Mouse (Mus musculus) CH12.LX (cell line): Measurements from ENCODE around the gene Cebpg.

Experiments used
- CTCF ChIP-seq, 2 experiments: IDR thresholded peaks in 1 of 2; conservative IDR thresholded peaks in 1 of 2; 2 replicates each; pipeline ENCODE4 v1.5.1; 2011 to 2012; ENCODE audit warnings: low read depth in 2 of 2, low read length in 2 of 2, improper control_type of control experiment in 1 of 2, inconsistent platforms in 1 of 2, mild to moderate bottlenecking in 1 of 2, moderate library complexity in 1 of 2
- EP300 ChIP-seq: IDR thresholded peaks from 2 replicates; pipeline ENCODE4 v1.6.1; 2011; ENCODE audit warnings: low read length, improper control_type of control experiment
- JUN ChIP-seq: IDR thresholded peaks from 2 replicates; pipeline ENCODE4 v1.6.1; 2011; ENCODE audit warnings: low read depth, mild to moderate bottlenecking, low read length, improper control_type of control experiment, moderate library complexity; ENCODE audit not compliant: insufficient read depth
- KAT2A ChIP-seq: IDR thresholded peaks from 2 replicates; pipeline ENCODE4 v1.6.1; 2012; ENCODE audit warnings: low read length, improper control_type of control experiment, inconsistent platforms; ENCODE audit not compliant: insufficient replicate concordance
- POLR2A ChIP-seq: IDR thresholded peaks from 2 replicates; pipeline ENCODE4 v1.6.1; 2011; ENCODE audit warnings: low read depth, mild to moderate bottlenecking, improper control_type of control experiment, low read length
- TCF12 ChIP-seq: IDR thresholded peaks from 2 replicates; pipeline ENCODE4 v1.6.1; 2014; ENCODE audit warnings: low read depth, mild to moderate bottlenecking, inconsistent platforms, low read length, improper control_type of control experiment

- TF ChIP-seq CTCF (conservative IDR thresholded peaks at IDR 0.05 in 1 of 2, IDR thresholded peaks at IDR 0.05 in 1 of 2; ENCODE audit: low read depth in 2 of 2, low read length in 2 of 2) = no peak
- TF ChIP-seq TCF12 = no peak
- TF ChIP-seq POLR2A = no peak
- TF ChIP-seq JUN = no peak
- TF ChIP-seq KAT2A = no peak
- TF ChIP-seq EP300 = no peak
These were observed 27.8 kb downstream of the Cebpg start for GRCm38 (mm10) chr7:35028559-35028958.
